Mouse (Mus musculus): ENCODE results near the gene Prpsap1.
"Not testable (repeated sequence)": the region's sequence is repeated elsewhere in the genome, so short reads cannot be mapped to it uniquely, and the experiment has no call there.

Prpsap1 gene

GRCm38 (mm10) chr11:116521143-116521542, 27.1 kb upstream of the Prpsap1 start:
- intact Hi-C loops (cut with DNase I): no loop called here

- intact Hi-C loops (cut with DNase I): no loop called here
These were observed 24.5 kb upstream of the Prpsap1 start for GRCm38 (mm10) chr11:116518482-116518881.

- intact Hi-C loops (cut with DNase I): no loop called here
These were observed 21.5 kb upstream of the Prpsap1 start for GRCm38 (mm10) chr11:116515330-116516020.

- intact Hi-C loops (cut with DNase I): no loop called here
These were observed 19.6 kb upstream of the Prpsap1 start for GRCm38 (mm10) chr11:116513531-116514038.

- intact Hi-C loops (cut with DNase I): no loop called here
These were observed 19.0 kb upstream of the Prpsap1 start for GRCm38 (mm10) chr11:116512987-116513386.

- intact Hi-C loops (cut with DNase I): no loop called here
These were observed 18.2 kb upstream of the Prpsap1 start for GRCm38 (mm10) chr11:116512154-116512553.

GRCm38 (mm10) chr11:116511301-116511868, 17.4 kb upstream of the Prpsap1 start:
- intact Hi-C loops (cut with DNase I): no loop called here

GRCm38 (mm10) chr11:116508689-116509088, 14.7 kb upstream of the Prpsap1 start:
- intact Hi-C loops (cut with DNase I): no loop called here

- intact Hi-C loops (cut with DNase I): no loop called here
These were observed 12.3 kb upstream of the Prpsap1 start for GRCm38 (mm10) chr11:116506151-116506875.

GRCm38 (mm10) chr11:116505573-116505972, 11.6 kb upstream of the Prpsap1 start:
- intact Hi-C loops (cut with DNase I): no loop called here

- intact Hi-C loops (cut with DNase I): no loop called here
These were observed 10.5 kb upstream of the Prpsap1 start for GRCm38 (mm10) chr11:116504516-116504915.

GRCm38 (mm10) chr11:116501005-116501746, 7.2 kb upstream of the Prpsap1 start:
- intact Hi-C loops (cut with DNase I): loop anchor here (2.0 kb wide), 1 partner anchor 34 kb away; no protein-coding TSS in a partner anchor

- intact Hi-C loops (cut with DNase I): no loop called here
These were observed 5.0 kb upstream of the Prpsap1 start for GRCm38 (mm10) chr11:116499018-116499417.

GRCm38 (mm10) chr11:116498596-116498995, 4.6 kb upstream of the Prpsap1 start:
- intact Hi-C loops (cut with DNase I): no loop called here

GRCm38 (mm10) chr11:116497313-116497712, 3.3 kb upstream of the Prpsap1 start:
- intact Hi-C loops (cut with DNase I): no loop called here

- intact Hi-C loops (cut with DNase I): no loop called here
These were observed 622 bp upstream of the Prpsap1 start for GRCm38 (mm10) chr11:116494474-116495174.

GRCm38 (mm10) chr11:116493191-116493590, 811 bp downstream of the Prpsap1 start:
- intact Hi-C loops (cut with DNase I): no loop called here

- intact Hi-C loops (cut with DNase I): not testable (repeated sequence)
These were observed 1.5 kb downstream of the Prpsap1 start for GRCm38 (mm10) chr11:116492507-116492906.

- intact Hi-C loops (cut with DNase I): no loop called here
These were observed 2.7 kb downstream of the Prpsap1 start for GRCm38 (mm10) chr11:116491338-116491737.

- intact Hi-C loops (cut with DNase I): no loop called here
These were observed 3.5 kb downstream of the Prpsap1 start for GRCm38 (mm10) chr11:116490232-116491107.
